24 mouse cellular contexts compared by ENCODE assay signal in genomic region chr16:33455263-33455910, GRCm38 (mm10).
A peak's percentile ranks its signal among the peaks of the same experiment; 100 is the strongest.
DNase-seq lines count a peak whose midpoint lies in the region; ATAC-seq and TF ChIP-seq lines count a peak whose summit lies in the region.
"Had no signal": no experiment of that assay in that cellular context is flagged by ENCODE, and none has a peak within 500 bp of the region (broad histone marks: within the 10 kb centered on the region; RNA-seq: fewer than 3 reads in every experiment).

No protein-coding gene starts in this region.

- no peak for TF ChIP-seq CTCF in gastrocnemius, adult 2 months (IDR thresholded peaks at IDR 0.05)
- TF ChIP-seq CTCF in ES-Bruce4 (IDR thresholded peaks at IDR 0.05; ENCODE audit: low read depth, low read length), result no peak
- TF ChIP-seq CTCF in stomach, postnatal 0 days (IDR thresholded peaks at IDR 0.05; ENCODE audit: low read depth), result no peak

- no peaks in the 10 kb centered on the region for H3K27me3 ChIP-seq in ES-Bruce4 (ENCODE audit: control insufficient read depth, insufficient read depth, low read length, poor library complexity, severe bottlenecking)
- H3K27me3 ChIP-seq in stomach, postnatal 0 days (ENCODE audit: control insufficient read depth, insufficient read depth, low read length), result no peaks in the 10 kb centered on the region
- H3K27me3 ChIP-seq: embryonic facial prominence, embryonic 13.5 days; forebrain, embryonic 12.5 days; forebrain, embryonic 15.5 days; hindbrain, embryonic 12.5 days; hindbrain, embryonic 15.5 days had no signal

- H3K4me2 ChIP-seq in stomach, postnatal 0 days (replicated peaks; ENCODE audit: low read depth), result no peak overlapping the region
- H3K4me2 ChIP-seq: embryonic facial prominence, embryonic 13.5 days; forebrain, embryonic 12.5 days; forebrain, embryonic 15.5 days; heart, embryonic 11.5 days; hindbrain, embryonic 12.5 days; hindbrain, embryonic 15.5 days had no signal

- H3K9me3 ChIP-seq in ES-Bruce4 (replicated peaks; ENCODE audit: control insufficient read depth, insufficient read depth, low read length, poor library complexity, severe bottlenecking), result no peaks in the 10 kb centered on the region
- no peaks in the 10 kb centered on the region for H3K9me3 ChIP-seq in stomach, postnatal 0 days (ENCODE audit: control insufficient read depth, low read length)
- H3K9me3 ChIP-seq: embryonic facial prominence, embryonic 13.5 days; forebrain, embryonic 15.5 days; hindbrain, embryonic 12.5 days; hindbrain, embryonic 15.5 days had no signal

- TF ChIP-seq POLR2A in ES-Bruce4 (IDR thresholded peaks at IDR 0.05; ENCODE audit: insufficient read depth, low read length), result no peak

- H3K27ac ChIP-seq in gastrocnemius, adult 2 months, result 0 out of 2 replicates have a peak overlapping the region, but pooled peaks have one; percentile 12
- H3K27ac ChIP-seq in ES-Bruce4 (ENCODE audit: insufficient read depth, low read length), result peak overlapping the region; percentile 11; the same call in 1 of the 2 replicates
- H3K27ac ChIP-seq in stomach, postnatal 0 days (replicated peaks), result no peak overlapping the region
- H3K27ac ChIP-seq: embryonic facial prominence, embryonic 10.5 days; embryonic facial prominence, embryonic 13.5 days; forebrain, embryonic 12.5 days; forebrain, embryonic 15.5 days; hindbrain, embryonic 12.5 days; hindbrain, embryonic 15.5 days had no signal

- no peak overlapping the region for H3K4me3 ChIP-seq in gastrocnemius, adult 2 months
- no peak overlapping the region for H3K4me3 ChIP-seq in ES-Bruce4 (ENCODE audit: low read depth, low read length)
- H3K4me3 ChIP-seq in stomach, postnatal 0 days (ENCODE audit: low read depth, low read length), result no peak overlapping the region
- H3K4me3 ChIP-seq: embryonic facial prominence, embryonic 10.5 days; embryonic facial prominence, embryonic 13.5 days; erythroblast, embryonic 14.5 days; forebrain, embryonic 12.5 days; forebrain, embryonic 15.5 days; hindbrain, embryonic 12.5 days; hindbrain, embryonic 15.5 days had no signal

- WGBS in stomach, postnatal 0 days, result 67% methylated on average over 6 of the region's 6 CpGs

- H3K9ac ChIP-seq in ES-Bruce4 (ENCODE audit: low read depth, poor library complexity, severe bottlenecking), result no peak overlapping the region
- no peak overlapping the region for H3K9ac ChIP-seq in stomach, postnatal 0 days (ENCODE audit: low read length)
- H3K9ac ChIP-seq: embryonic facial prominence, embryonic 13.5 days; forebrain, embryonic 12.5 days; forebrain, embryonic 15.5 days; hindbrain, embryonic 12.5 days; hindbrain, embryonic 15.5 days had no signal

- no peak for DNase-seq in gastrocnemius, adult 2 months
- DNase-seq in gastrocnemius, postnatal 25 days, result no peak
- peak; percentile 26 for DNase-seq in adrenal gland, adult 8-10 months
- peak; percentile 25 to 37 for DNase-seq in adrenal gland, postnatal 36 days
- DNase-seq in stomach, postnatal 0 days (ENCODE audit: low spot score), result no peak
- DNase-seq: cerebellum, adult 11 months; cerebellum, adult 2 months; cerebellum, postnatal 10 days; cerebellum, postnatal 36 days; embryo, embryonic 11 days; gastrocnemius, postnatal 10 days; heart, adult 11 months had no signal

- peaks cover 12% of the 10 kb centered on the region for H3K36me3 ChIP-seq in ES-Bruce4 (ENCODE audit: control insufficient read depth, insufficient read depth, low read length, poor library complexity, severe bottlenecking)
- no peaks in the 10 kb centered on the region for H3K36me3 ChIP-seq in stomach, postnatal 0 days (ENCODE audit: control insufficient read depth, insufficient read depth, low read length)

- no peaks in the 10 kb centered on the region for H3K4me1 ChIP-seq in ES-Bruce4 (ENCODE audit: control insufficient read depth, insufficient read depth, low read length)
- no peaks in the 10 kb centered on the region for H3K4me1 ChIP-seq in stomach, postnatal 0 days (replicated peaks; ENCODE audit: control insufficient read depth, insufficient read depth)

- intact Hi-C loops in gastrocnemius, adult 2 months (cut with DNase I), result no loop called here

- ATAC-seq in stomach, postnatal 0 days (ENCODE audit: low FRiP score, low TSS enrichment), result no peak
- ATAC-seq: activated CD4-positive, CD25-positive, alpha-beta regulatory T cell, adult 4 months; CD4-positive, CD25-positive, alpha-beta regulatory T cell, adult 4 months; forebrain, embryonic 15.5 days; intestine, postnatal 0 days had no signal

- no peak for TF ChIP-seq EP300 in ES-Bruce4 (IDR thresholded peaks at IDR 0.05; ENCODE audit: insufficient read depth, low read depth, low read length)
- no peak for TF ChIP-seq EP300 in stomach, postnatal 0 days (optimal IDR thresholded peaks at IDR 0.05)

Comparison
In these comparisons a context has a peak if more than half of its experiments do, and no peak if none do; other contexts are left out.
1. DNase-seq: peak in adrenal gland, adult 8-10 months (single experiment) and adrenal gland, postnatal 36 days (2 of 2); none in gastrocnemius, adult 2 months (single experiment), gastrocnemius, postnatal 25 days (single experiment) and stomach, postnatal 0 days (single experiment).